Mouse (Mus musculus): ENCODE measurements around the gene Apol7a. TPM values are rescaled to one million over a fixed set of nuclear protein-coding genes. Genes with fewer than 3 reads are reported as not detected.
"Not testable (repeated sequence)": the region's sequence is repeated elsewhere in the genome, so short reads cannot be mapped to it uniquely, and the experiment has no call there.

Apol7a gene
- polyA plus RNA-seq, 1 experiment from 2014 or later = 0.10 TPM

- H3K9ac ChIP-seq; H3K27me3 ChIP-seq (replicated peaks); H3K4me1 ChIP-seq; H3K9me3 ChIP-seq (replicated peaks); H3K27ac ChIP-seq; H3K36me3 ChIP-seq; H3K4me2 ChIP-seq; H3K4me3 ChIP-seq: not testable (repeated sequence)
- peak; percentile 35; the same call in 1 of the 2 replicates for ATAC-seq
- 55% methylated on average over 11 of the region's 11 CpGs for WGBS (ENCODE audit: insufficient replicate concordance)
These were observed 1.3 kb downstream of the Apol7a start for GRCm38 (mm10) chr15:77397450-77398132.

DNA sequence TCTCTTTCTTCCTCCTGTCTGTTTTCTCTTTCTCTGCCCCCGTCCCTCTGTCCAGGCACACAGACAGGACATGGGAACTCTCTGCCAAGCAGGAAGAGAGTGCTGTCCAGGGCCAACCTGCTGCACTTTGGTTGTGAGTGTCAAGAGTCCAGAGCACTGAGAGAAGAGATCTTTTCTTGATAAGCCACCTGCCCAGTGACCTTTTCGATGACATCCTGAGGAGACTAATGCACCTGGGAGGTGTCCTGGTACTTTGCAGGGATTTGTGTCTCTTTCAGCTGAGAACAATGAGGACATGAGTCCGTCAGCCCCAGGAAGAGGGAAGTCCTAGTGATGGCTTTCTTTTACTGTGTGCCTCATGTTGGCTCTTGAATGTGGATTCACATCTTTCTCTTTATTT lies 5.1 kb downstream of the Apol7a start:
- 36% methylated on average over 3 of the region's 3 CpGs for WGBS (ENCODE audit: insufficient replicate concordance)
- not testable (repeated sequence) for ATAC-seq

DNA sequence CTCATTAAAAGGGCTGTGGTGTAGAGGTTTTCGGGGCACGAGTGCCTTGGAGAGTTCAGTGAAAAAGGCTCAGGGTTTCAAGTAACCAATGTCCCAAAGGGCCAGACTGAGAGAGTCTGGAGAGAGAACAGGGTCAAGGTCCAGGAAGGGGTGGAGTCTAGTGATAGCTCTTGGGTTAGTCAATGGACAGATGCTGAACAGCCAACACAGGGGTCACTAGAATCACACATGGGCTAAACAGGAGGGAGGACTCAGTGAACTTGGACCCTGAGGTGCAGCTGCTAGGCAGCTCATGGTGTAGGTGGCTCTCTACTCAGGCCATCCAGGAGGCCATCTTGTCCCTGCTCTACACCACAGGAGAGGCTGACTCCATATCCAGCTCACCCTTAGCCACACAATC lies 11.4 kb downstream of the Apol7a start:
- Histone ChIP-seq H3K4me3 (no peak overlapping the region), H3K9me3 (replicated peaks) (no peaks in the 10 kb centered on the region), H3K4me2 (no peak overlapping the region), H3K27me3 (replicated peaks) (no peaks in the 10 kb centered on the region), H3K9ac (no peak overlapping the region), H3K36me3 (no peaks in the 10 kb centered on the region), H3K27ac (no peak overlapping the region), H3K4me1 (no peaks in the 10 kb centered on the region)
- no peak for ATAC-seq
- WGBS (ENCODE audit: insufficient replicate concordance) = 54% methylated on average over 2 of the region's 2 CpGs

More for the DNA sequence above, 5.1 kb downstream of the Apol7a start:
- not testable (repeated sequence) for H3K9ac ChIP-seq; H3K4me3 ChIP-seq; H3K4me2 ChIP-seq; H3K27ac ChIP-seq; H3K27me3 ChIP-seq (replicated peaks); H3K9me3 ChIP-seq (replicated peaks); H3K4me1 ChIP-seq; H3K36me3 ChIP-seq

GRCm38 (mm10) chr15:77384340-77385030 lies 14.4 kb downstream of the Apol7a start:
- Histone ChIP-seq H3K4me2 (no peak overlapping the region), H3K9ac (no peak overlapping the region), H3K27ac (no peak overlapping the region), H3K4me3 (no peak overlapping the region), H3K27me3 (replicated peaks) (no peaks in the 10 kb centered on the region), H3K36me3 (no peaks in the 10 kb centered on the region), H3K9me3 (replicated peaks) (no peaks in the 10 kb centered on the region), H3K4me1 (no peaks in the 10 kb centered on the region)
- no peak for ATAC-seq
- 74% methylated on average over 7 of the region's 7 CpGs for WGBS (ENCODE audit: insufficient replicate concordance)

DNA sequence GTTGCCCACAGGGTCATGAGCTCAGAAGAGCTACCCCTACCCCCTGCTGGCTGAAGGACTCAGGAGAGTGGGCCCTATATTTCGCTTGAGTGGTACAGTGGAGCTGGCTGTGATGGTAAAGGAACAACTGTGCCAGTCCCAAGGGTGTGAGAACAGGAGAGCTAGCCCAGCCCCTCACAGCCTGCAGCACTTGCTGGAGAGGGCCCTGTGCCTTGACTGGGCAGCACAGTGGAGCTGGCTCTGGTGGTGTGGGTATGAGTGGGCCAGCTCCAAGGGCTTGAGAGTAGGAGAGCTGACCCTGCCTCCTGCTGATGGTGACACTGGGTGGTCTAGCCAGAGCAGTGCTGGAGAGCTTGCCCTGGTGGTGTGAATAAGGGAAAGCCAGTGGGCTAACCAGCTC lies 16.0 kb downstream of the Apol7a start:
- no peaks in the 10 kb centered on the region for H3K4me1 ChIP-seq
- H3K4me3 ChIP-seq = no peak overlapping the region
- peak; percentile 32; the same call in 1 of the 2 replicates for ATAC-seq
- no peak overlapping the region for H3K4me2 ChIP-seq
- 37% methylated on average over 1 of the region's 1 CpGs for WGBS (ENCODE audit: insufficient replicate concordance)
- H3K27ac ChIP-seq = no peak overlapping the region
- no peaks in the 10 kb centered on the region for H3K36me3 ChIP-seq
- no peak overlapping the region for H3K9ac ChIP-seq
- no peaks in the 10 kb centered on the region for H3K27me3 ChIP-seq (replicated peaks)
- H3K9me3 ChIP-seq (replicated peaks) = no peaks in the 10 kb centered on the region

- H3K36me3 ChIP-seq = no peaks in the 10 kb centered on the region
- H3K4me2 ChIP-seq = no peak overlapping the region
- no peak overlapping the region for H3K9ac ChIP-seq
- no peaks in the 10 kb centered on the region for H3K27me3 ChIP-seq (replicated peaks)
- no peak overlapping the region for H3K4me3 ChIP-seq
- 0 out of 2 replicates have a peak overlapping the region, but pooled peaks have one; percentile 3 for H3K27ac ChIP-seq
- ATAC-seq = peak; percentile 51; the same call in 1 of the 2 replicates
- 57% methylated on average over 11 of the region's 11 CpGs for WGBS (ENCODE audit: insufficient replicate concordance)
- H3K4me1 ChIP-seq = no peaks in the 10 kb centered on the region
- no peaks in the 10 kb centered on the region for H3K9me3 ChIP-seq (replicated peaks)
These were observed 16.5 kb downstream of the Apol7a start for GRCm38 (mm10) chr15:77382271-77382850.

- Histone ChIP-seq H3K9ac (no peak overlapping the region), H3K27me3 (replicated peaks) (no peaks in the 10 kb centered on the region), H3K36me3 (no peaks in the 10 kb centered on the region), H3K4me2 (no peak overlapping the region), H3K4me1 (no peaks in the 10 kb centered on the region), H3K4me3 (no peak overlapping the region), H3K27ac (no peak overlapping the region), H3K9me3 (replicated peaks) (no peaks in the 10 kb centered on the region)
- 64% methylated on average over 6 of the region's 6 CpGs for WGBS (ENCODE audit: insufficient replicate concordance)
- ATAC-seq = no peak
These were observed 17.4 kb downstream of the Apol7a start for GRCm38 (mm10) chr15:77381481-77381880.

- no peak overlapping the region for H3K27ac ChIP-seq
- no peak for ATAC-seq
- H3K9me3 ChIP-seq (replicated peaks) = no peaks in the 10 kb centered on the region
- no peak overlapping the region for H3K9ac ChIP-seq
- WGBS (ENCODE audit: insufficient replicate concordance) = 26% methylated on average over 4 of the region's 4 CpGs
- no peaks in the 10 kb centered on the region for H3K36me3 ChIP-seq
- no peak overlapping the region for H3K4me3 ChIP-seq
- no peaks in the 10 kb centered on the region for H3K27me3 ChIP-seq (replicated peaks)
- no peak overlapping the region for H3K4me2 ChIP-seq
- H3K4me1 ChIP-seq = no peaks in the 10 kb centered on the region
These were observed 19.0 kb downstream of the Apol7a start for GRCm38 (mm10) chr15:77379921-77380320.

GRCm38 (mm10) chr15:77377419-77377818 lies 21.5 kb downstream of the Apol7a start:
- 57% methylated on average over 4 of the region's 4 CpGs for WGBS (ENCODE audit: insufficient replicate concordance)
- no peaks in the 10 kb centered on the region for H3K4me1 ChIP-seq
- no peak overlapping the region for H3K9ac ChIP-seq
- H3K36me3 ChIP-seq = no peaks in the 10 kb centered on the region
- no peak overlapping the region for H3K4me2 ChIP-seq
- H3K4me3 ChIP-seq = no peak overlapping the region
- H3K27ac ChIP-seq = no peak overlapping the region
- ATAC-seq = no peak
- H3K27me3 ChIP-seq (replicated peaks) = no peaks in the 10 kb centered on the region
- no peaks in the 10 kb centered on the region for H3K9me3 ChIP-seq (replicated peaks)

GRCm38 (mm10) chr15:77376920-77377319 lies 22.0 kb downstream of the Apol7a start:
- Histone ChIP-seq H3K9ac (no peak overlapping the region), H3K4me3 (no peak overlapping the region), H3K9me3 (replicated peaks) (no peaks in the 10 kb centered on the region), H3K27ac (no peak overlapping the region), H3K27me3 (replicated peaks) (no peaks in the 10 kb centered on the region), H3K4me1 (no peaks in the 10 kb centered on the region), H3K36me3 (no peaks in the 10 kb centered on the region), H3K4me2 (no peak overlapping the region)
- ATAC-seq = no peak
- 69% methylated on average over 7 of the region's 7 CpGs for WGBS (ENCODE audit: insufficient replicate concordance)

- WGBS (ENCODE audit: insufficient replicate concordance) = 72% methylated on average over 8 of the region's 8 CpGs
- Histone ChIP-seq H3K27me3 (replicated peaks) (peaks cover 16% of the 10 kb centered on the region), H3K4me3 (no peak overlapping the region), H3K9me3 (replicated peaks) (no peaks in the 10 kb centered on the region), H3K4me1 (peaks cover 9% of the 10 kb centered on the region; the same call in 1 of the 2 replicates), H3K27ac (no peak overlapping the region), H3K9ac (no peak overlapping the region), H3K36me3 (no peaks in the 10 kb centered on the region), H3K4me2 (no peak overlapping the region)
- no peak for ATAC-seq
These were observed 28.3 kb downstream of the Apol7a start for GRCm38 (mm10) chr15:77370588-77370987.

DNA sequence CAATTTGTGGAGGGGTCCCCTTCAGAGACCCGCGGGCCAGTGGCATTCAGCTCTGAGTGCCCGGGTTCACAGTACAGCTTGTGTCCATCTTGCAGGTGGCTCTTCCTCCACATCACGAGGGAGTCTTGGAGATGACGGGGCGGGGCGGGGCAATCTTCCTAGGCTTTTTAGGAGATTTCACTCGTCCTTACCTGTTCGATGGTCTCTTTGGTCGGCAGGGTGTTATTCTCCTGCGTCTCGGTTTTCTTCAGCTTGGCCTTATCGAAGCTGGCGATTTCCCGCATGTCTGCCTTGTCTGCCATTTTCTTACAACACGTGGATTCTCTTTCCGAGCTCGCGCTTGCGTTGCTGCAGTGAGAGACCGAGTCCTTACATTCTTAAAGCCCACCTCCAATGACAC lies 28.9 kb downstream of the Apol7a start:
- H3K9me3 ChIP-seq (replicated peaks) = no peaks in the 10 kb centered on the region
- WGBS (ENCODE audit: insufficient replicate concordance) = 80% methylated on average over 21 of the region's 21 CpGs
- peaks cover 19% of the 10 kb centered on the region for H3K27me3 ChIP-seq (replicated peaks)
- H3K4me3 ChIP-seq = no peak overlapping the region
- H3K27ac ChIP-seq = no peak overlapping the region
- no peak for ATAC-seq
- no peaks in the 10 kb centered on the region for H3K36me3 ChIP-seq
- no peak overlapping the region for H3K9ac ChIP-seq
- peaks cover 9% of the 10 kb centered on the region; the same call in 1 of the 2 replicates for H3K4me1 ChIP-seq
- no peak overlapping the region for H3K4me2 ChIP-seq

Data from liver, embryonic 12.5 days (tissue).